Mouse (Mus musculus): ENCODE measurements around the gene Grin1. TPM values are rescaled to one million over a fixed set of nuclear protein-coding genes. Genes with fewer than 3 reads are reported as not detected.

Grin1 gene
- polyA plus RNA-seq (2016; fragmentation: Nextera tagmentation; extraction: Ambion mirVana) = 0.44 TPM in 1 of 2 replicates, not detected in the other

DNA sequence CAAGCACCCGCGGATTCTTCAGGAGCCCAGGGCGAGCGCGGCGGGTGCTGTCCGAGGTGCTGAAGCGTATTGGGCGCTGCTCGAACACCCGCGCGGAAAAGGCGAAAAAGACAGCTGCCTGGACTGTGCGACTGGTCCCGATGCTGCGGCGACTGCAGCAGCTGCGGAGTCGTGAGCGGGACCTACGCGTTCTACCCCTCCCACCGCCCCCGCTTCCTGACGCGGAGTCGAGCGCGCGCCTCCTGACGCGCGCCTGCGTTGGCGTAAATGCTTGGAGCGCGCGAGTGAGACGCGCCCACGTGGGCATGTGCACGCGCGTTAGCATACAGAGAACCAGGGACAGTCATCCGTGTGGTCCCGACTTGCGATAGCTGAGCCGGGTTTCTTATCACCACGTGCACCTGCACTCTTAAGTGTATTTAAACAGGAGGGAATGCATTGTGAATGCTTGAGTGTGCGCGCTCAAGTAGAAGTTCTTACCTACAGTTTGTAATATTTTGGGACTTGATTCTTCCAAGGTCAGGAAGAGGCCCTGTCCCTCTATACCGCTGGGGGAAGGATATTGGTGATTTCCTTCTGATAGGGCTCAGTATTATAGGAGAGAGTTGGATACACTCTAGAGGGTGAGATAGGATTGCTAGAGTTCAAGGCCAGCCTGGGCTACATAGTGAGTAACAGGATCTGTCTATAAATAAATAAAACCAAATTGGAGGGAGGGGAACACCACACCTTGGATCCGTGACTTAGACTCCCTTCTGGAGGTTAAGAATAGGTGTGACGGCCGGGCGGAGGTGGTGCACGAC, at the start of gene Grin1:
Grin1 (minus strand) TSS at position 217 of the 803 bp plus-strand sequence.
- 9% methylated on average over 57 of the region's 58 CpGs for WGBS
- Histone ChIP-seq H3K4me2 (peak within 1 kb of the TSS; percentile 63), H3K4me1 (replicated peaks) (peaks cover 8% of the 10 kb centered on the region), H3K27me3 (replicated peaks) (peaks cover 89% of the 10 kb centered on the region), H3K9ac (no peak within 1 kb of the TSS), H3K9me3 (replicated peaks) (no peaks in the 10 kb centered on the region), H3K36me3 (no peaks in the 10 kb centered on the region), H3K4me3 (peak within 1 kb of the TSS; percentile 29), H3K27ac (ENCODE audit: poor library complexity, severe bottlenecking) (no peak within 1 kb of the TSS)
- peak; percentile 25; the same call in 1 of the 2 replicates for ATAC-seq (ENCODE audit: insufficient number of reproducible peaks, low FRiP score)

DNA sequence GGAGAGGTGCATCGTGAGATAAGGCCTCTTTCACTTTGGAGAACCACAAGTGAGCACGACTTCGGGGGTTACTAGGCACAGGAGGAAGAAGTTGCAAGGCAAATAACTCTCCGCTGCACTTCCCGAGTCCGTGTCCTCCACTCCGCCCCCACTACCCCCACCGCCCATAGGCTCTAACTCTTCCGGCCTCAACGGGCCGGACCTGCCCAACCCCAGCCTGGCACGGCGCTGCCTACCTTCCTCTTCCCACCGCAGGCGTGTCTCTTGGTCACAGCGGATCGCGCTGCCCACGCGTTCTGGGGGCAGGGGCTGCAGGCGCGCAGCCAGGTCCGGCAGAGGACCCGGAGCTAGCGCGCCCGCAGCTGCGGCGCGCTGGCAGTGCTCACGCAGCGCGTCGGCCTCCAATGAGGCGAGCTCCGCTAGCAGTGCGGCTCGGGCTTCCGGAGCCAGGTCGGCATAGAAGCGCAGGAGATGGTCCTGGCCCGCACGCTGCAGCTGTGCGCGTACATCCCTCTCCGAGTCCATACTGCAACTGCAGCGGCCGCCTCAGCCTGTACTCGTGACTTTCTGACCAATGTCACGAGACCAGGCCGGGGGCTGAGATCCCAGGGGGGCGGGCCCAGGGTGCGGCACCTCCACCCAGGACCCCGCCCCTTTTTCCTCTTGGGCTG, 46.2 kb upstream of the Grin1 start, which contains the start of gene Uap1l1:
Uap1l1 (minus strand) TSS at position 592 of the 671 bp plus-strand sequence.
- Histone ChIP-seq H3K27ac (ENCODE audit: poor library complexity, severe bottlenecking) (no peak within 1 kb of the TSS), H3K27me3 (replicated peaks) (peaks cover 44% of the 10 kb centered on the region), H3K36me3 (0 out of 2 replicates have a peak, but pooled peaks cover 6% of the 10 kb centered on the region), H3K9ac (peak within 1 kb of the TSS; percentile 77), H3K4me3 (peak within 1 kb of the TSS; percentile 67), H3K4me2 (peak within 1 kb of the TSS; percentile 99), H3K4me1 (replicated peaks) (peaks cover 4% of the 10 kb centered on the region; the same call in 1 of the 2 replicates), H3K9me3 (replicated peaks) (no peaks in the 10 kb centered on the region)
- WGBS = under 1% methylated on average over 46 of the region's 54 CpGs
- peak; percentile 84 for ATAC-seq (ENCODE audit: insufficient number of reproducible peaks, low FRiP score)

GRCm38 (mm10) chr2:25364761-25365090, 45.7 kb upstream of the Grin1 start:
- peaks cover 40% of the 10 kb centered on the region for H3K27me3 ChIP-seq (replicated peaks)
- WGBS = 26% methylated on average over 9 of the region's 9 CpGs
- H3K9me3 ChIP-seq (replicated peaks) = no peaks in the 10 kb centered on the region
- 0 out of 2 replicates have a peak, but pooled peaks cover 6% of the 10 kb centered on the region for H3K36me3 ChIP-seq
- no peak overlapping the region for H3K27ac ChIP-seq (ENCODE audit: poor library complexity, severe bottlenecking)
- peak overlapping the region; percentile 67 for H3K4me3 ChIP-seq
- H3K4me2 ChIP-seq = peak overlapping the region; percentile 99
- peaks cover 4% of the 10 kb centered on the region; the same call in 1 of the 2 replicates for H3K4me1 ChIP-seq (replicated peaks)
- peak overlapping the region; percentile 77 for H3K9ac ChIP-seq
- ATAC-seq (ENCODE audit: insufficient number of reproducible peaks, low FRiP score) = 0 out of 2 replicates have a peak, but pooled peaks have one; percentile 3

DNA sequence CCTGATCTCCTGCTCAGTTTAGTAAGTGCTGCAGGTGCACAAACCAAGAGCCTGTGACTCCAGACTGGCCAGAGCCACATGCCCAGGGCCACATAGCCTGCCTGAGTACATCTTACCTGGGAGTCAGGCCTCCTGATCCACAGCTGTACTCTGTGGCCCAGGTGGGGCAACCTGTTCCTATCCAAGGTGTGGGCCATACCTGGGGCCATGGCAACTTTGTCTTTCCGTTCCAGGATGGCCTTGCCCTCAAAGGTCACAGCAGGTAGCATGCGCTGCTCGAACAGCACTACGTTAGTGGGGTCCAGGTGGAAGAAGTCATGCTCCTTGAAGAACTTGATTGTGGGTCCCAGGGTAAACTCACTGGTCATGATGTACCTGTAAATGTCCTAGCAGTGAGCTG, 45.3 kb upstream of the Grin1 start:
- WGBS = 86% methylated on average over 4 of the region's 4 CpGs
- Histone ChIP-seq H3K36me3 (0 out of 2 replicates have a peak, but pooled peaks cover 6% of the 10 kb centered on the region), H3K27me3 (replicated peaks) (peaks cover 39% of the 10 kb centered on the region), H3K4me3 (peak overlapping the region; percentile 67; the same call in 1 of the 2 replicates), H3K9ac (no peak overlapping the region), H3K27ac (ENCODE audit: poor library complexity, severe bottlenecking) (no peak overlapping the region), H3K4me2 (peak overlapping the region; percentile 99; the same call in 1 of the 2 replicates), H3K4me1 (replicated peaks) (peaks cover 4% of the 10 kb centered on the region; the same call in 1 of the 2 replicates), H3K9me3 (replicated peaks) (no peaks in the 10 kb centered on the region)
- 0 out of 2 replicates have a peak, but pooled peaks have one; percentile 3 for ATAC-seq (ENCODE audit: insufficient number of reproducible peaks, low FRiP score)

DNA sequence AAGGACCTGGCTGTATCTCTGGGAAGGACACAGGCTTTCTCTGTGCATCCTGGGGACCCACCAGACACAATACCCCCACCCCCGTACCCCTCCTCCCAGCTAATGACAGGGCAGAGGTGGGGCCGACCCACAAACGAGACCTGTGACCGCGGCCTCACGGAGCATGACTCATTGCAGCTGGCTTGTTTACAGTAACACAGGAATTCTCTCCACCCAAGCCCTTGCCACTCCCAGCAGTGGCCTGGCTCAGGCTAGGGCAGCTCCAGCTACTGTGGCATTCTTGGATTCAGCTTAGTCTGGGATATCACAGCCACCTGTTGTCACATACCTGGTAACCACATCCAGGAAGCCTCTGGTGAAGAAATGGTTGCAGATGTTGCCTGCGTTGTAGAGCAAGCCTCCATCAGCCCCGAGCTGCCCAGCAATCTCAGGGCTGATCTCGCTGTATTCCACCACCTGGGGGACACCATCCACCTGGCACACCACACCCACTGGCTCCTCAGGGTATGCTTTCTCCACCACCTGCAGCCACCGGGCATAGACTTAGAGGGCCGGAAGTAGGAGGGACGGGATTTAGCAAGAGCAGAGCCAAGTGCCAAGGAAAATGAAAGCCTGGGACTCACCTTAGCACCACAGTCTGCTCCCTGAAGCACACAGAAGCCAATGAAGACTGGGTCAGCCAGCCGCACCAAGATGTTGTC, 44.6 kb upstream of the Grin1 start:
- ATAC-seq (ENCODE audit: insufficient number of reproducible peaks, low FRiP score) = no peak
- H3K27me3 ChIP-seq (replicated peaks) = peaks cover 35% of the 10 kb centered on the region
- H3K4me3 ChIP-seq = no peak overlapping the region
- no peak overlapping the region for H3K9ac ChIP-seq
- H3K4me2 ChIP-seq = no peak overlapping the region
- WGBS = 58% methylated on average over 13 of the region's 13 CpGs
- no peaks in the 10 kb centered on the region for H3K9me3 ChIP-seq (replicated peaks)
- H3K4me1 ChIP-seq (replicated peaks) = peaks cover 4% of the 10 kb centered on the region; the same call in 1 of the 2 replicates
- no peak overlapping the region for H3K27ac ChIP-seq (ENCODE audit: poor library complexity, severe bottlenecking)
- 0 out of 2 replicates have a peak, but pooled peaks cover 6% of the 10 kb centered on the region for H3K36me3 ChIP-seq

GRCm38 (mm10) chr2:25359848-25360247, 40.9 kb upstream of the Grin1 start:
- Histone ChIP-seq H3K9ac (no peak overlapping the region), H3K9me3 (replicated peaks) (no peaks in the 10 kb centered on the region), H3K36me3 (0 out of 2 replicates have a peak, but pooled peaks cover 6% of the 10 kb centered on the region), H3K27me3 (replicated peaks) (peaks cover 27% of the 10 kb centered on the region), H3K4me1 (replicated peaks) (peaks cover 14% of the 10 kb centered on the region), H3K4me3 (no peak overlapping the region), H3K4me2 (no peak overlapping the region), H3K27ac (ENCODE audit: poor library complexity, severe bottlenecking) (no peak overlapping the region)
- no peak for ATAC-seq (ENCODE audit: insufficient number of reproducible peaks, low FRiP score)
- WGBS = 67% methylated on average over 4 of the region's 4 CpGs

GRCm38 (mm10) chr2:25356208-25357079, 37.5 kb upstream of the Grin1 start, which contains the start of gene Dpp7:
TSS of gene Dpp7 (minus strand) at chr2:25356359.
- Histone ChIP-seq H3K4me3 (peak within 1 kb of the TSS; percentile 57), H3K36me3 (peaks cover 22% of the 10 kb centered on the region), H3K27ac (ENCODE audit: poor library complexity, severe bottlenecking) (no peak within 1 kb of the TSS), H3K4me1 (replicated peaks) (peaks cover 14% of the 10 kb centered on the region), H3K9ac (peak within 1 kb of the TSS; percentile 70), H3K4me2 (peak within 1 kb of the TSS; percentile 81), H3K9me3 (replicated peaks) (no peaks in the 10 kb centered on the region), H3K27me3 (replicated peaks) (no peaks in the 10 kb centered on the region)
- WGBS = 6% methylated on average over 13 of the region's 13 CpGs
- ATAC-seq (ENCODE audit: insufficient number of reproducible peaks, low FRiP score) = peak; percentile 87

DNA sequence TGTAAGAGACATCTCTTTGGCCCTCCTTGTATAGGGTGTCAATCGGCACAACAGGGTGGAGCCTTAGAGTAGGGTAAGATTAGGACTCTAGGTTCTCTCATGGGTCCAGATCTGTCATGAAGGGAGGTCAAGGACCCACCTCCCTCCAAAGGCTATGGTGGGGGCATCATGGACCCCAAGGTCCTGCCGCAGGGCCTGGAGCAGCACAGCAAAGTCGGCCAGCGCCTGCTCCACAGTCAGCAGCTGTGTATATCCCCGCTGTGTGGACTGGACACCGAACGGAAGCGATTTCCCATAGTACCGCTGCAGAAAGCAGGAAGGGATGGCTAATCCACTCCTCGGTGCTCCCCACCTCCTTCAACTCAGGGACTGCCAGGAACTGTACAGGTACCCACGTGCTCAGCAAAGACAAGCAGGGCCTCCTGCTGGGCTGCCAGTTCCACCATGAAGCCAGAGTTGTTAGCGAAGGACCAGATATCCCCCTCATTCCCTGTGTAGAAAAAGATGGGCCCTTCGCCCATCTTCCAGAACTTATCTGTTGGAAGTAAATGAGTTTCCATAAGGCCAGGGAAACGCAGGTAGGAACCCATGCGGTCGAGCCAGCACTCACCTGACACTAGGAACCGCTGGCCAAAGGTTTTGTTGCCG, 36.6 kb upstream of the Grin1 start:
- Histone ChIP-seq H3K9me3 (replicated peaks) (no peaks in the 10 kb centered on the region), H3K4me1 (replicated peaks) (peaks cover 14% of the 10 kb centered on the region), H3K9ac (peak overlapping the region; percentile 70; the same call in 1 of the 2 replicates), H3K4me2 (peak overlapping the region; percentile 81), H3K27ac (ENCODE audit: poor library complexity, severe bottlenecking) (no peak overlapping the region), H3K36me3 (peaks cover 32% of the 10 kb centered on the region), H3K4me3 (peak overlapping the region; percentile 57), H3K27me3 (replicated peaks) (no peaks in the 10 kb centered on the region)
- WGBS = 30% methylated on average over 18 of the region's 18 CpGs
- ATAC-seq (ENCODE audit: insufficient number of reproducible peaks, low FRiP score) = no peak

GRCm38 (mm10) chr2:25354211-25354610, 35.2 kb upstream of the Grin1 start:
- Histone ChIP-seq H3K9ac (no peak overlapping the region), H3K9me3 (replicated peaks) (no peaks in the 10 kb centered on the region), H3K27me3 (replicated peaks) (no peaks in the 10 kb centered on the region), H3K4me1 (replicated peaks) (peaks cover 14% of the 10 kb centered on the region), H3K4me2 (no peak overlapping the region), H3K27ac (ENCODE audit: poor library complexity, severe bottlenecking) (no peak overlapping the region), H3K4me3 (no peak overlapping the region), H3K36me3 (peaks cover 45% of the 10 kb centered on the region)
- WGBS = 81% methylated on average over 6 of the region's 6 CpGs
- no peak for ATAC-seq (ENCODE audit: insufficient number of reproducible peaks, low FRiP score)

All from heart, embryonic 12.5 days (tissue).